Mouse (Mus musculus) inflammation-experienced regulatory T-cells, adult 6 months (primary cell): Measurements from ENCODE around the gene AW551984. TPM values are rescaled to one million over a fixed set of nuclear protein-coding genes. Genes with fewer than 3 reads are reported as not detected.

ENCODE experiments used
- ATAC-seq: one replicate; pipeline ENCODE4 v1.8.0; 2017
- polyA plus RNA-seq, 3 experiments: library from polyadenylated mRNA; unstranded; fragments of 100-300 nt; shearing (Covaris generic); gene quantifications; one replicate each; pipeline ENCODE4 v1.2.1; 2017

The AW551984 gene
- polyA plus RNA-seq = not detected

GRCm38 (mm10) chr9:39603999-39604453, at the start of gene AW551984:
TSS of gene AW551984 (minus strand) at chr9:39604403.
- ATAC-seq = no peak

- no peak for ATAC-seq
These were observed 43.2 kb upstream of the AW551984 start for GRCm38 (mm10) chr9:39647382-39647781.

- no peak for ATAC-seq
These were observed 40.6 kb upstream of the AW551984 start, which contains the start of gene Olfr961 for GRCm38 (mm10) chr9:39644785-39645184. TSS of gene Olfr961 (plus strand) at chr9:39645085.

- ATAC-seq = no peak
These were observed 29.9 kb upstream of the AW551984 start for GRCm38 (mm10) chr9:39633913-39634594.

GRCm38 (mm10) chr9:39629069-39629468, 24.9 kb upstream of the AW551984 start:
- ATAC-seq = no peak

GRCm38 (mm10) chr9:39624711-39625110, 20.5 kb upstream of the AW551984 start:
- ATAC-seq = no peak

- ATAC-seq = no peak
These were observed 19.6 kb upstream of the AW551984 start for GRCm38 (mm10) chr9:39623783-39624182.

- no peak for ATAC-seq
These were observed 16.9 kb upstream of the AW551984 start, which contains the start of gene Olfr960 for GRCm38 (mm10) chr9:39621073-39621472. TSS of gene Olfr960 (plus strand) at chr9:39621373.

- ATAC-seq = no peak
These were observed 7.8 kb upstream of the AW551984 start for GRCm38 (mm10) chr9:39611953-39612352.

GRCm38 (mm10) chr9:39610355-39610754, 6.2 kb upstream of the AW551984 start, which contains the start of gene Olfr148:
TSS of gene Olfr148 (plus strand) at chr9:39610655.
- ATAC-seq = no peak

GRCm38 (mm10) chr9:39608497-39608896, 4.3 kb upstream of the AW551984 start:
- ATAC-seq = no peak

GRCm38 (mm10) chr9:39603333-39603845, 814 bp downstream of the AW551984 start:
- no peak for ATAC-seq

- no peak for ATAC-seq
These were observed 1.5 kb downstream of the AW551984 start for GRCm38 (mm10) chr9:39602536-39603332.

GRCm38 (mm10) chr9:39577050-39577449, 27.2 kb downstream of the AW551984 start:
- ATAC-seq = no peak

GRCm38 (mm10) chr9:39575469-39575868, 28.7 kb downstream of the AW551984 start, which contains the start of gene Olfr959:
TSS of gene Olfr959 (minus strand) at chr9:39575569.
- no peak for ATAC-seq

GRCm38 (mm10) chr9:39558349-39558647, 45.9 kb downstream of the AW551984 start:
- no peak for ATAC-seq

GRCm38 (mm10) chr9:39557529-39558348, 46.5 kb downstream of the AW551984 start:
- ATAC-seq = no peak

- ATAC-seq = no peak
These were observed 50.3 kb downstream of the AW551984 start, which contains the start of gene Olfr958 for GRCm38 (mm10) chr9:39553946-39554345. TSS of gene Olfr958 (minus strand) at chr9:39554054.

GRCm38 (mm10) chr9:39550806-39551205, 53.4 kb downstream of the AW551984 start:
- ATAC-seq = no peak
